Mouse (Mus musculus) hindbrain, embryonic 12.5 days (tissue): Measurements from ENCODE around the gene Pdgfd. TPM values are rescaled to one million over a fixed set of nuclear protein-coding genes. Genes with fewer than 3 reads are reported as not detected.
"Not testable (repeated sequence)": the region's sequence is repeated elsewhere in the genome, so short reads cannot be mapped to it uniquely, and the experiment has no call there.

Source experiments
- ATAC-seq: fragments of 200-750 bp; cut with Nextera tagmentation; 2 replicates; pipeline ENCODE4 v1.8.0; 2017; ENCODE audit warnings: moderate TSS enrichment; ENCODE audit not compliant: low FRiP score
- H3K27ac ChIP-seq: fragments of 300-500 bp; sonication (generic); 2 replicates; pipeline ENCODE4 v1.5.1; 2016; ENCODE audit warnings: mild to moderate bottlenecking
- H3K27me3 ChIP-seq: fragments of 300-500 bp; sonication (generic); 2 replicates; pipeline ENCODE4 v1.6.1; 2016; ENCODE audit warnings: mild to moderate bottlenecking
- H3K36me3 ChIP-seq: fragments of 300-500 bp; sonication (generic); 2 replicates; pipeline ENCODE4 v1.6.1; 2016; ENCODE audit warnings: mild to moderate bottlenecking
- H3K4me1 ChIP-seq: fragments of 300-500 bp; sonication (generic); 2 replicates; pipeline ENCODE4 v1.6.1; 2016
- H3K4me2 ChIP-seq: fragments of 300-500 bp; sonication (generic); replicated peaks from 2 replicates; pipeline ENCODE4 v1.6.1; 2016; ENCODE audit warnings: mild to moderate bottlenecking
- H3K4me3 ChIP-seq: fragments of 300-500 bp; sonication (generic); 2 replicates; pipeline ENCODE4 v1.5.1; 2016; ENCODE audit warnings: mild to moderate bottlenecking
- H3K9ac ChIP-seq: fragments of 300-500 bp; sonication (generic); 2 replicates; pipeline ENCODE4 v1.6.1; 2016; ENCODE audit warnings: mild to moderate bottlenecking, moderate library complexity
- H3K9me3 ChIP-seq: fragments of 300-500 bp; sonication (generic); replicated peaks from 2 replicates; pipeline ENCODE4 v1.6.1; 2016; ENCODE audit warnings: mild to moderate bottlenecking
- WGBS: fragments of 180-500 bp; shearing (Covaris S2); methylation state at CpG from one replicate; pipeline ENCODE4 v1.1.7; 2016; 5-methylcytosine and 5-hydroxymethylcytosine counted together
- polyA plus RNA-seq: library from polyadenylated mRNA; unstranded; fragments of >200 nt; fragmentation: Nextera tagmentation; extraction: Ambion mirVana; gene quantifications from 2 replicates; pipeline ENCODE4 v1.2.1, GENCODE M21; 2016

Pdgfd gene
- polyA plus RNA-seq = 4.4 and 4.8 TPM in 2 replicates

GRCm38 (mm10) chr9:6168391-6169037 lies at the start of gene Pdgfd:
TSS of gene Pdgfd (plus strand) at chr9:6168584.
- peaks cover 6% of the 10 kb centered on the region; the same call in 1 of the 2 replicates for H3K4me1 ChIP-seq
- 1% methylated on average over 32 of the region's 32 CpGs for WGBS
- H3K9me3 ChIP-seq = no peaks in the 10 kb centered on the region
- H3K27ac ChIP-seq = no peak within 1 kb of the TSS
- peak within 1 kb of the TSS; percentile 0 for H3K9ac ChIP-seq
- ATAC-seq = peak; percentile 94
- H3K4me3 ChIP-seq = peak within 1 kb of the TSS; percentile 33
- no peaks in the 10 kb centered on the region for H3K27me3 ChIP-seq
- H3K4me2 ChIP-seq = peak within 1 kb of the TSS; percentile 67
- H3K36me3 ChIP-seq = no peaks in the 10 kb centered on the region

DNA sequence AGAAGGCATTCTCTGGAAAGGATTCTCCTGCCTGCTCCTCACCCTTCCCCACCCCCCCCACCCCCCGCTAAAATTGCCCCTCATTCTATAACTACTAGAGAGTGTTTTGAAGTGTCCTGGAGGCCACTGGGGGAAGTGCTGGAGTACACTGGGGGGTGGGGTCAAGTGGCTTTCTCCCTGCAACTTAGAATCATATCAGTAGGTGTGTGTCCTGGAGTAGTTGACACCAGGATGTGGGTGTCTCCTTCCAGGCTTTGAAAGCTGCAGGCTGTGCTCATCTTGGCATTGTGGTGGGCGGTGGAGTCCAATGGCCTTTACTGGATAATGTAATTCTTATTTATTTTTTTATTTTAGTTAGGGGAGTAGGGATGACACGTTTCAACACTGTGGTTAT lies 651 bp downstream of the Pdgfd start:
- Histone ChIP-seq H3K36me3 (no peaks in the 10 kb centered on the region), H3K27me3 (no peaks in the 10 kb centered on the region), H3K4me1 (peaks cover 6% of the 10 kb centered on the region; the same call in 1 of the 2 replicates), H3K4me3 (peak overlapping the region; percentile 33), H3K4me2 (peak overlapping the region; percentile 67), H3K27ac (no peak overlapping the region), H3K9ac (peak overlapping the region; percentile 0; the same call in 1 of the 2 replicates), H3K9me3 (no peaks in the 10 kb centered on the region)
- peak; percentile 31 for ATAC-seq
- 47% methylated on average over 3 of the region's 3 CpGs for WGBS

GRCm38 (mm10) chr9:6170962-6171361 lies 2.6 kb downstream of the Pdgfd start:
- no peaks in the 10 kb centered on the region for H3K27me3 ChIP-seq
- 87% methylated on average over 9 of the region's 9 CpGs for WGBS
- no peak for ATAC-seq
- peaks cover 6% of the 10 kb centered on the region; the same call in 1 of the 2 replicates for H3K4me1 ChIP-seq
- H3K9me3 ChIP-seq = no peaks in the 10 kb centered on the region
- no peak overlapping the region for H3K4me3 ChIP-seq
- H3K9ac ChIP-seq = no peak overlapping the region
- no peaks in the 10 kb centered on the region for H3K36me3 ChIP-seq
- H3K4me2 ChIP-seq = no peak overlapping the region
- H3K27ac ChIP-seq = no peak overlapping the region

- Histone ChIP-seq H3K27ac (no peak overlapping the region), H3K36me3 (no peaks in the 10 kb centered on the region), H3K9me3 (no peaks in the 10 kb centered on the region), H3K9ac (no peak overlapping the region), H3K4me2 (no peak overlapping the region), H3K4me3 (no peak overlapping the region), H3K4me1 (peaks cover 6% of the 10 kb centered on the region; the same call in 1 of the 2 replicates), H3K27me3 (no peaks in the 10 kb centered on the region)
- 82% methylated on average over 1 of the region's 1 CpGs for WGBS
- no peak for ATAC-seq
Measured at GRCm38 (mm10) chr9:6173276-6173675, 4.9 kb downstream of the Pdgfd start.

DNA sequence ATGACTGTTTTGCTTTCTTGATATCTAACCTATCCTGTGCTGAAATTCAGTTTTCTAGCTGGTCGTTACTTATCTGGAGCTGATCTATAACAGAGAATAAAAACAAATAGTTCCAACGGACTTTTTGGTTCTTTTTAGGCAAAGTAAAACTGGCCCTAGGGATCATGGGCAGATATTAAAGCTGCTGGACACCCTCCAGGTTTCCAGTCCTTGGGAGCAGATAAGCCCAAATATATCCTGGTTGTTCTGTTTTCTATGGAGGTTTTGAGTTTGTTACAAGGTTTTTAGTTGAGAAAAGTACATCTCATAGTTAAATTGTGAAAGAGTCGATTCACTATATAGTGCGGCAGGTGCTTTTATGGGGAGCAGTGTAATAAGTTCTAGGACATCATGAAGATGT lies 7.3 kb downstream of the Pdgfd start:
- no peaks in the 10 kb centered on the region for H3K27me3 ChIP-seq
- H3K9me3 ChIP-seq = no peaks in the 10 kb centered on the region
- H3K4me2 ChIP-seq = no peak overlapping the region
- H3K4me3 ChIP-seq = no peak overlapping the region
- 89% methylated on average over 4 of the region's 4 CpGs for WGBS
- H3K9ac ChIP-seq = no peak overlapping the region
- H3K27ac ChIP-seq = no peak overlapping the region
- no peaks in the 10 kb centered on the region for H3K4me1 ChIP-seq
- no peak for ATAC-seq
- H3K36me3 ChIP-seq = no peaks in the 10 kb centered on the region

GRCm38 (mm10) chr9:6182307-6182923 lies 14.0 kb downstream of the Pdgfd start:
- Histone ChIP-seq H3K4me3 (no peak overlapping the region), H3K27me3 (no peaks in the 10 kb centered on the region), H3K4me2 (no peak overlapping the region), H3K36me3 (no peaks in the 10 kb centered on the region), H3K9me3 (no peaks in the 10 kb centered on the region), H3K9ac (no peak overlapping the region), H3K4me1 (no peaks in the 10 kb centered on the region), H3K27ac (no peak overlapping the region)
- 93% methylated on average over 3 of the region's 3 CpGs for WGBS
- ATAC-seq = no peak

DNA sequence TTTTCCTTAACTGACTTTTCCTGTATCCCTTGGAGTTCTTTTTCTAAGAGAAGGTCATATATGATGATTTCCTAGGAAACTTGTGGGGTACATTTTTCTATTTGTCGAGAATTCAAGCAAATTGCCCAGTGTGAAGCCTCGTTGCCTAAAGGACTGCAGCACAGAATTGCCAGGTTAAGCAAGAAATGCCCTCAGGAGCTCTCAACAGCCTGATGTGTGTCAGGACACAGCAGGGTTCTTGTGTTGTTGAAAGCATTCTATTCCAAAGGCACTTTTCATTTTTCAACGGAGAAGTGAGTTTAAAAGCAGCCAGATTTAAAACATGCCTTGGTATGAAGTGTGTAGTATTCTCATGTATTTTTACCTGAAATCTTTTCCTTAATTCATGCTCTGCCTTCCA lies 19.6 kb downstream of the Pdgfd start:
- ATAC-seq = no peak
- Histone ChIP-seq H3K9me3 (no peaks in the 10 kb centered on the region), H3K4me2 (no peak overlapping the region), H3K4me1 (no peaks in the 10 kb centered on the region), H3K9ac (no peak overlapping the region), H3K36me3 (no peaks in the 10 kb centered on the region), H3K27ac (no peak overlapping the region), H3K4me3 (no peak overlapping the region), H3K27me3 (no peaks in the 10 kb centered on the region)
- WGBS = 13% methylated on average over 3 of the region's 3 CpGs

DNA sequence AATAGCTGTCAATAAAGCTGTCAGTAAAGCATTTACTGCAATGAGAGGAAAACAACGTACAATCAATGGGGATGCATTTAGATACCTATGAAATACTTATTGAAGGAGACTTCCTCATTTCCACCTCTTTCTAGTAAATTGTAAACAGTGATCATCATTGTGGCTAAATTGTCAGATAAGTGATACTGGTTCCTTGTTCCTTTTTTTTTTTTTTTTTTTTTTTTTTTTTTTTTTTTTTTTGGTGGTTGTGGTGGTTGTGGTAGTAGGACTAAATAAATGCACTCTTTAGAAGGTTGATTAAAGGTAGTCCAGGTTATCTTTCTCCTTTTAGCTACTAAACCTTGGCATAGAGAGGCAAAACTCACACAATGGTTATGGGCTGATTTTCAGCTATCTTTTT lies 25.0 kb downstream of the Pdgfd start:
- 59% methylated on average over 1 of the region's 1 CpGs for WGBS
- no peaks in the 10 kb centered on the region for H3K4me1 ChIP-seq
- ATAC-seq = no peak

GRCm38 (mm10) chr9:6212862-6213261 lies 44.5 kb downstream of the Pdgfd start:
- ATAC-seq = no peak
- H3K4me1 ChIP-seq = no peaks in the 10 kb centered on the region
- H3K27ac ChIP-seq = no peak overlapping the region
- H3K4me2 ChIP-seq = no peak overlapping the region
- H3K27me3 ChIP-seq = no peaks in the 10 kb centered on the region
- 67% methylated on average over 5 of the region's 5 CpGs for WGBS
- H3K9ac ChIP-seq = no peak overlapping the region
- no peak overlapping the region for H3K4me3 ChIP-seq
- H3K36me3 ChIP-seq = no peaks in the 10 kb centered on the region
- H3K9me3 ChIP-seq = no peaks in the 10 kb centered on the region

More for the DNA sequence above, 25.0 kb downstream of the Pdgfd start:
- no peaks in the 10 kb centered on the region for H3K27me3 ChIP-seq
- H3K9me3 ChIP-seq = no peaks in the 10 kb centered on the region
- no peaks in the 10 kb centered on the region for H3K36me3 ChIP-seq
- H3K4me2 ChIP-seq = no peak overlapping the region
- H3K9ac ChIP-seq = no peak overlapping the region
- no peak overlapping the region for H3K27ac ChIP-seq
- H3K4me3 ChIP-seq = no peak overlapping the region

DNA sequence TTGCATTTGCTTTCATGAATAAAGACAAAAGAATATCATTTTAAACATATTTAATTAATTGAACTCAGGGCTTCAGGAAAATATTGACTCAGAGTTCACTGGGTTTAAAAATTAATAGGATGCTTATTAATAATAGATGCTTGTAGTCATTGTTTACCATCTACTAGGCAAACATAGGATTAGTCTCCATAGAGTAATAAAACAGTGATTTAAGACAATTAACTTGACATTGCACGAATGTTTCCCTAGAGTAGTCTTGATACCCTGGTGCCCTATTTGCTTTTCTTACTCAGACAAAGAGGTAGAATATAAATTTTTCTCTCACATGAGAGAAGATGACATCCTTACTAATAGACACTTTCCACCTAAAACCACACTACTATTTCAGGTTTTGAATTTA lies 49.1 kb downstream of the Pdgfd start:
- H3K9me3 ChIP-seq = no peaks in the 10 kb centered on the region
- no peak overlapping the region for H3K27ac ChIP-seq
- H3K4me1 ChIP-seq = no peaks in the 10 kb centered on the region
- H3K4me2 ChIP-seq = no peak overlapping the region
- H3K4me3 ChIP-seq = no peak overlapping the region
- H3K27me3 ChIP-seq = no peaks in the 10 kb centered on the region
- WGBS = 82% methylated on average over 1 of the region's 1 CpGs
- H3K36me3 ChIP-seq = no peaks in the 10 kb centered on the region
- no peak overlapping the region for H3K9ac ChIP-seq
- no peak for ATAC-seq

DNA sequence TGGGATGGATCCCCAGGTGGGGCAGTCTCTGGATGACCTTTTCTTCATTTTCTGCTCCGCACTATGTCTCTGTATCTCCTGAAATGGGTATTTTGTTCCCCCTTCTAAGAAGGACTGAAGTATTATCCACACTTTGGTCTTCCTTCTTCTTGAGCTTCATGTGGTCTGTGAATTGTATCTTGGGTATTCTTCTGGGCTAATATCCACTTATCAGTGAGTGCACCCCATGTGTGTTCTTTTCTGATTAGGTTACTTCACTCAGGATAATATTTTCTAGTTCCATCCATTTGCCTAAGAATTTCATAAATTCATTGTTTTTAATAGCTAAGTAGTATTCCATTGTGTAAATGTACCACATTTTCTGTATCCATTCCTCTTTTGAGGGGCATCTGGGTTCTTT lies 67.6 kb downstream of the Pdgfd start:
- WGBS = 96% methylated on average over 1 of the region's 1 CpGs
- H3K9me3 ChIP-seq, ATAC-seq, H3K27ac ChIP-seq, H3K27me3 ChIP-seq, H3K4me2 ChIP-seq, H3K36me3 ChIP-seq, H3K4me3 ChIP-seq, H3K9ac ChIP-seq, H3K4me1 ChIP-seq: not testable (repeated sequence)

DNA sequence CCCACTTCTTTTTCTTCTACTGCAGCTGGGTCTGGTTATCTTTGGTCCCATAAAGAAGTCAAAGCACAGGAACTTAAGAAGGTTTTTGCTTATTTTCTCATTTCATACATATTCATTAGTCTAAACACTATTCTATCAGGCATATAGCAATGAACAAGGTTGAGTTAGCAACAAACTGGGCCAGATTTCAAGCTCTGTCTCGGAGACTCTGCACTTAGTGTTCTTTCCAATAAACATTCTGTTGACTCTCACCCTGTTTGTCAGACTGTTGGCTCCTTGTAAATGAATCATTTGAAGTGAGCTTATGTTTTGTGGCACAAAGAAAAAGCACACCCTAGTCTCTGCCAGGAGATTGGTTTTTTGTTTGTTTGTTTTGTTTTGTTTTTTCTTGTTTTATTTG lies 81.9 kb downstream of the Pdgfd start:
- Histone ChIP-seq H3K4me3 (no peak overlapping the region), H3K36me3 (no peaks in the 10 kb centered on the region), H3K4me1 (no peaks in the 10 kb centered on the region), H3K9ac (no peak overlapping the region), H3K27ac (no peak overlapping the region), H3K27me3 (no peaks in the 10 kb centered on the region), H3K9me3 (no peaks in the 10 kb centered on the region), H3K4me2 (no peak overlapping the region)
- ATAC-seq = no peak
- WGBS = 74% methylated on average over 1 of the region's 1 CpGs

GRCm38 (mm10) chr9:6251990-6252389 lies 83.6 kb downstream of the Pdgfd start:
- no peak for ATAC-seq
- Histone ChIP-seq H3K9me3 (no peaks in the 10 kb centered on the region), H3K9ac (no peak overlapping the region), H3K4me1 (no peaks in the 10 kb centered on the region), H3K36me3 (no peaks in the 10 kb centered on the region), H3K27ac (no peak overlapping the region), H3K4me3 (no peak overlapping the region), H3K4me2 (no peak overlapping the region), H3K27me3 (no peaks in the 10 kb centered on the region)
- 81% methylated on average over 2 of the region's 2 CpGs for WGBS
